Mouse (Mus musculus): ENCODE data around the gene Htr5b. TPM values are rescaled to one million over a fixed set of nuclear protein-coding genes. Genes with fewer than 3 reads are reported as not detected.

The Htr5b gene
- total RNA-seq, 2 experiments from 2014 or later = not detected

- peak; percentile 16 for DNase-seq (ENCODE audit: low spot score)
Measured at GRCm38 (mm10) chr1:121490241-121490640, 38.0 kb downstream of the Htr5b start.

DNA sequence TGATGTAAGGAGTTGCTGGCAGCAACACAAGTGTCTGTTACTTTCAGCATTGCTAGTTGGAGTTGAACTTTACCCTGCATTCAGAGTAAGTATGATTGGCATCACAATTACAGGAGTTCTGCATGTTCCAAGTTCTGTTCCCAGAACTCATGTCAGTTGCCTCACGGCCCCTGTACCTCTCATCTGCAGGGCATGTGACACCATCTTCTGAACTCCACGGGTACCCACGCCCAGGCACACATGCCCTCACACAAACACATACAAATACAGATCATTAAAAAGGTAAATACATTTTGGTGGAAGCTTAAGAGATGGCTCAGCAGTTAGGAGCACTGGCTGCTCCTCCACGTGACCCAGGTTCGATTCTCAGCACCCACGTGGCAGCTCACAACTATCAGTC is 41.5 kb downstream of the Htr5b start:
- DNase-seq (ENCODE audit: low spot score) = no peak

GRCm38 (mm10) chr1:121483091-121483490 is 45.2 kb downstream of the Htr5b start:
- no peak for DNase-seq (ENCODE audit: low spot score)

GRCm38 (mm10) chr1:121479403-121479802 is 48.9 kb downstream of the Htr5b start:
- DNase-seq (ENCODE audit: low spot score) = no peak

GRCm38 (mm10) chr1:121478284-121478980 is 49.8 kb downstream of the Htr5b start:
- DNase-seq (ENCODE audit: low spot score) = peak; percentile 28

GRCm38 (mm10) chr1:121477716-121478115 is 50.5 kb downstream of the Htr5b start:
- DNase-seq (ENCODE audit: low spot score) = no peak

GRCm38 (mm10) chr1:121471503-121471902 is 56.8 kb downstream of the Htr5b start:
- DNase-seq (ENCODE audit: low spot score) = no peak

- DNase-seq (ENCODE audit: low spot score) = no peak
Measured at GRCm38 (mm10) chr1:121468271-121468670, 60.0 kb downstream of the Htr5b start.

DNA sequence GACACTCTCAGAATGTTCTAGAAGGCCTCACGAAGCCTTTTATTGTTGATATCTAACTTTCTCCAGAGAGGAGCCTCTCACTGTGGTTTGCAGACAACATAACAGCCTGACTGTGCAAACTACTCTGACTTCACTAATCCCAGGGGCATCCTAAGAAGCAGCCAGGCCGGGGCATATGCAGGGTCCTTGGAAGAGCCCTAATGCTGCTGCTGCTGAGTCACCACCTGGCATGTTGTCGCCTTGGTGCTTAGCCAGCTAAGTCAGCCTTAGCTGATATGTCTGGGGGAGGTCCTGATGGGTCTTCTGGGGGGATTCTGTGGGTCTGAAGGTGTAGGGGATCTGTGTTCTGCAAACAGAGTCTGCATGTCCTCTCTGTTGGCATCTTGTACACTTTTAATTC is 62.0 kb downstream of the Htr5b start:
- no peak for DNase-seq (ENCODE audit: low spot score)

DNA sequence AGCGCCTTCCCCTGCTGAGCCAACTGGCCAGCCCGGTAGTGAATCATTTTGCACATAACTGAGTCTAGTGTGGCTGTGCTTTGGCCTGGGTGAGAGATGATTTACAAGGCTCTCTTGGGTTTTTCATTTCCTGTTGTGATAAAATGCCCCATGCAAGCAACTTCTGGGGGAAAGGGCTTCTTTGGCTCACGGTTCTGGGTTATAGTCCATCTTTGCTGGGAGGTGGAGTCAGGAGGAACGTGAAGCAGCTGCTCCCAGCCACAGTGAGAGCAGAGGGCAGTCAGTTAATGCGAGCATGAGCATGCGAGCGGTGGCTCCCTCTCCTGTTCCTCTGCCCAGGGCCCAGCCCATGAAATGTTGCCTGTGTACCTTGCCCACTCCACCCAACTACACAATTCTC is 64.5 kb downstream of the Htr5b start:
- DNase-seq (ENCODE audit: low spot score) = no peak

DNA sequence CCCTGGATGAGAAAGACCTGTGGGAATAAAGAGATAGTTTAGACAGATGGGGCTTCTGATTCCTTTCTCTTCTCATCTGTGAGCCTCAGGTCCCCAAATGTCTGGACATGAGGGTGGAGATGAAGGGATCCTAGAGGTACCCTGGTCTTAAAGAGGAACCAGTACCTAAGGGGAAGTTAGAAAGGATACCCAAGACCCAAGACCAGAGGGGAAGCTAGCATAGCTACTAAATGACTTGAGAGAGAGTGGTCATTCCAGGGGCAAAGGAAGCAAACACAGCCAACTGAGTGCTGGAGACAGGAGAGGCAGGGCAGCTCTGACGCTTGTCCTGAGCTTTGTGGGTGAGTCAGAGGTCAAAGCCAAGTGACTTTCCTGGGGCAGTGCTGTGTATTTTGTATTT is 65.6 kb downstream of the Htr5b start:
- no peak for DNase-seq (ENCODE audit: low spot score)

GRCm38 (mm10) chr1:121461895-121462294 is 66.4 kb downstream of the Htr5b start:
- no peak for DNase-seq (ENCODE audit: low spot score)

DNA sequence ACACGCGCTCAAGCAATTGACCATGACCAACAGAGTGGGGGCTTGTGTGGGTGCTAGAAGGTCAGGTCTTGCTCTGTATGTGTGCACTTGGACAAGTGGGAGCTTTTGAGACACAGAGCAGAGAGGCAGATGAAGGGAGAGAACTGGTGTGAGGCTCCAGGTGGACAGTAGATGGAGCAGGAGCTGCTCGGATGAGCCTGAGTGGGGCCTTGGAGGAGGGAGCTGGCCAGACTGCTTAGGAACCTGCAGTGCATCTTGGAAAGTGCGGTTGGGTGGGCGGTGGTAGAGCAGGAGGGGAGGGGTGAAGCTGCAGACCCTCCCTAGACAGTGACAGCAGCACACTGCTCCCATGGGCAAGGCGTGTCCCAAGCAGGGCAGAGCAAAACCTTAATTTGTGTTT is 68.2 kb downstream of the Htr5b start:
- DNase-seq (ENCODE audit: low spot score) = no peak

Other genes with a start within 250 kb of the Htr5b start
- 10 to 100 TPM; 64.2 to 64.9 TPM for gene Insig2, start 195.9 kb downstream of the Htr5b start, total RNA-seq (2021)
- 1 to 10 TPM; 8.3 to 8.9 TPM for gene Ccdc93, start 97.4 kb downstream of the Htr5b start, total RNA-seq (2021)
- 10 to 100 TPM; 18.1 to 19.3 TPM for gene Ddx18, start 39.5 kb upstream of the Htr5b start, total RNA-seq (2021)